Mouse (Mus musculus): Measurements from ENCODE around the gene A130010J15Rik.

The A130010J15Rik gene

GRCm38 (mm10) chr1:193200640-193201382 lies 33.0 kb downstream of the A130010J15Rik start:
- in situ Hi-C loops (cut with MseI, MboI): no loop called here

- in situ Hi-C loops (cut with MseI, MboI): no loop called here
Measured at GRCm38 (mm10) chr1:193201383-193201778, 33.5 kb downstream of the A130010J15Rik start, which contains the start of gene Traf3ip3. Gene Traf3ip3, minus strand, starts transcription at chr1:193201703.

- in situ Hi-C loops (cut with MseI, MboI): no loop called here
Measured at GRCm38 (mm10) chr1:193203821-193204220, 36.0 kb downstream of the A130010J15Rik start.

- in situ Hi-C loops (cut with MseI, MboI): no loop called here
Measured at GRCm38 (mm10) chr1:193205431-193205830, 37.6 kb downstream of the A130010J15Rik start.

- in situ Hi-C loops (cut with MseI, MboI): no loop called here
Measured at GRCm38 (mm10) chr1:193207503-193207902, 39.7 kb downstream of the A130010J15Rik start, which contains the start of gene Lamb3. Gene Lamb3, plus strand, starts transcription at chr1:193207699.

GRCm38 (mm10) chr1:193208178-193208577 lies 40.3 kb downstream of the A130010J15Rik start:
- in situ Hi-C loops (cut with MseI, MboI): no loop called here

- in situ Hi-C loops (cut with MseI, MboI): no loop called here
Measured at GRCm38 (mm10) chr1:193211371-193211770, 43.5 kb downstream of the A130010J15Rik start.

- in situ Hi-C loops (cut with MseI, MboI): no loop called here
Measured at GRCm38 (mm10) chr1:193214053-193214452, 46.2 kb downstream of the A130010J15Rik start.

GRCm38 (mm10) chr1:193216000-193216399 lies 48.2 kb downstream of the A130010J15Rik start:
- in situ Hi-C loops (cut with MseI, MboI): no loop called here

- in situ Hi-C loops (cut with MseI, MboI): no loop called here
Measured at GRCm38 (mm10) chr1:193220408-193220807, 52.6 kb downstream of the A130010J15Rik start.

GRCm38 (mm10) chr1:193225531-193225930 lies 57.7 kb downstream of the A130010J15Rik start:
- in situ Hi-C loops (cut with MseI, MboI): no loop called here

GRCm38 (mm10) chr1:193226114-193226513 lies 58.3 kb downstream of the A130010J15Rik start:
- in situ Hi-C loops (cut with MseI, MboI): no loop called here

GRCm38 (mm10) chr1:193226724-193227522 lies 59.1 kb downstream of the A130010J15Rik start:
- in situ Hi-C loops (cut with MseI, MboI): no loop called here

Measured in mouse trophoblast stem cell (cell line).